ENCODE assay signal across 7 mouse cellular contexts in genomic region chr11:59778181-59778873, GRCm38 (mm10). TPM values are rescaled to one million over a fixed set of nuclear protein-coding genes. Genes with fewer than 3 reads are reported as not detected.
DNase-seq lines count a peak whose midpoint lies in the region; ATAC-seq and TF ChIP-seq lines count a peak whose summit lies in the region.

No protein-coding gene starts in this region.

- 0 out of 2 replicates have a peak, but pooled peaks have one; percentile 16 for ATAC-seq in forebrain, embryonic 15.5 days (replicated peaks)
- ATAC-seq in megakaryocyte-erythroid progenitor cell, adult 5-6 weeks (replicated peaks; ENCODE audit: low FRiP score, low TSS enrichment, poor library complexity, severe bottlenecking) = peak; percentile 95

- 56% methylated on average over 9 of the region's 9 CpGs for WGBS in forebrain, embryonic 15.5 days
- WGBS in spleen, adult 2 months = 60% methylated on average over 9 of the region's 9 CpGs

- H3K27ac ChIP-seq in forebrain, embryonic 15.5 days (replicated peaks) = no peak overlapping the region
- no peak overlapping the region for H3K27ac ChIP-seq in left cerebral cortex, adult 2 months
- H3K27ac ChIP-seq in spleen, adult 2 months (ENCODE audit: insufficient read depth, low read length) = no peak overlapping the region

- intact Hi-C loops in left cerebral cortex, adult 2 months (cut with DNase I) = no loop called here

- peak; percentile 62 for DNase-seq in MN1 (ENCODE audit: low spot score)
- DNase-seq in c-Kit-negative CD71-positive TER-119-positive erythroid progenitor cells, embryonic 14.5 days (ENCODE audit: low read depth, low spot score) = peak; percentile 56
- peak; percentile 87 for DNase-seq in heart, postnatal 4 days
- DNase-seq in left cerebral cortex, adult 2 months (ENCODE audit: extremely low spot score in 1 of 2, low spot score in 2 of 2) = peak; percentile 56 to 68
- DNase-seq in spleen, adult 2 months (ENCODE audit: low read depth in 1 of 2, low spot score in 2 of 2) = peak; percentile 39 to 56

- no peak overlapping the region for H3K4me3 ChIP-seq in forebrain, embryonic 15.5 days
- H3K4me3 ChIP-seq in left cerebral cortex, adult 2 months = no peak overlapping the region
- no peak overlapping the region for H3K4me3 ChIP-seq in spleen, adult 2 months (ENCODE audit: extremely low read depth, insufficient read depth, insufficient read length)

- H3K9me3 ChIP-seq in forebrain, embryonic 15.5 days = no peaks in the 10 kb centered on the region

- no peaks in the 10 kb centered on the region for H3K27me3 ChIP-seq in forebrain, embryonic 15.5 days
- no peaks in the 10 kb centered on the region for H3K27me3 ChIP-seq in spleen, adult 2 months (ENCODE audit: control insufficient read depth, insufficient read depth, low read length)

- peak; percentile 93 for TF ChIP-seq CTCF in left cerebral cortex, adult 2 months (IDR thresholded peaks at IDR 0.05)
- peak; percentile 95 for TF ChIP-seq CTCF in spleen, adult 2 months (IDR thresholded peaks at IDR 0.05; ENCODE audit: extremely low read depth, insufficient read depth, insufficient read length, insufficient replicate concordance)

- H3K36me3 ChIP-seq in forebrain, embryonic 15.5 days = peaks cover 45% of the 10 kb centered on the region
- peaks cover 6% of the 10 kb centered on the region for H3K36me3 ChIP-seq in spleen, adult 2 months (ENCODE audit: control insufficient read depth, insufficient read depth, low read length)

- no peak overlapping the region for H3K9ac ChIP-seq in forebrain, embryonic 15.5 days (replicated peaks)

- no peak for TF ChIP-seq POLR2A in spleen, adult 2 months (IDR thresholded peaks at IDR 0.05; ENCODE audit: low read depth, low read length)

- H3K4me2 ChIP-seq in forebrain, embryonic 15.5 days (replicated peaks) = no peak overlapping the region

- no peaks in the 10 kb centered on the region for H3K4me1 ChIP-seq in forebrain, embryonic 15.5 days
- H3K4me1 ChIP-seq in spleen, adult 2 months (ENCODE audit: control insufficient read depth, insufficient read depth, insufficient read length) = no peaks in the 10 kb centered on the region

RNA-seq across cellular contexts. Expression of gene Pld6, which starts 9.1 kb away (rescaled TPM):
- polyA plus RNA-seq in forebrain, embryonic 15.5 days (2015; fragmentation: Nextera tagmentation; extraction: Ambion mirVana) = 3.6 and 4.0 TPM in 2 replicates
- total RNA-seq in heart, postnatal 4 days (2021) = 1 to 10 TPM; 1.9 to 2.2 TPM
- 1 to 10 TPM in 1 of 2 experiments, under 1 TPM in 1; 0.75 to 1.3 TPM for total RNA-seq in left cerebral cortex, adult 2 months (2021)
- total RNA-seq in megakaryocyte-erythroid progenitor cell, adult 5-6 weeks (2014; fragmentation: Nextera tagmentation) = 2.6 and 2.8 TPM in 2 replicates
- total RNA-seq in megakaryocyte-erythroid progenitor cell, adult 5-6 weeks (2017) = 1.4 and 2.1 TPM in 2 replicates
- 0.69 and 0.96 TPM in 2 replicates for polyA plus RNA-seq in spleen, adult 2 months (2012; rRNA removed)

RNA-seq across cellular contexts. Expression of gene Flcn, which starts 31.5 kb away (rescaled TPM):
- 44.6 and 45.9 TPM in 2 replicates for polyA plus RNA-seq in forebrain, embryonic 15.5 days (2015; fragmentation: Nextera tagmentation; extraction: Ambion mirVana)
- total RNA-seq in heart, postnatal 4 days (2021) = 10 to 100 TPM; 22.1 to 28.0 TPM
- total RNA-seq in left cerebral cortex, adult 2 months (2021) = 10 to 100 TPM; 45.8 to 49.1 TPM
- total RNA-seq in megakaryocyte-erythroid progenitor cell, adult 5-6 weeks (2014; fragmentation: Nextera tagmentation) = 25.4 and 31.1 TPM in 2 replicates
- total RNA-seq in megakaryocyte-erythroid progenitor cell, adult 5-6 weeks (2017) = 17.0 and 21.1 TPM in 2 replicates
- polyA plus RNA-seq in spleen, adult 2 months (2012; rRNA removed) = 43.1 and 48.4 TPM in 2 replicates
